Mouse (Mus musculus) ES-E14 (cell line): Measurements from ENCODE around the gene Anapc15-ps.

Source experiments
- CHD2 ChIP-seq: IDR thresholded peaks from 2 replicates; pipeline ENCODE4 v1.6.1; 2014; ENCODE audit warnings: mild to moderate bottlenecking, low read depth, low read length, inconsistent platforms
- HCFC1 ChIP-seq: IDR thresholded peaks from 2 replicates; pipeline ENCODE4 v1.6.1; 2012; ENCODE audit warnings: low read length, inconsistent platforms, borderline replicate concordance; ENCODE audit not compliant: insufficient read depth
- MAFK ChIP-seq: IDR thresholded peaks from 2 replicates; pipeline ENCODE4 v1.6.1; 2014; ENCODE audit warnings: mild to moderate bottlenecking, low read depth, low read length, inconsistent platforms; ENCODE audit not compliant: insufficient read depth
- ZC3H11A ChIP-seq: IDR thresholded peaks from 2 replicates; pipeline ENCODE4 v1.6.1; 2012; ENCODE audit warnings: low read depth, mild to moderate bottlenecking, inconsistent platforms, low read length, borderline replicate concordance

DNA sequence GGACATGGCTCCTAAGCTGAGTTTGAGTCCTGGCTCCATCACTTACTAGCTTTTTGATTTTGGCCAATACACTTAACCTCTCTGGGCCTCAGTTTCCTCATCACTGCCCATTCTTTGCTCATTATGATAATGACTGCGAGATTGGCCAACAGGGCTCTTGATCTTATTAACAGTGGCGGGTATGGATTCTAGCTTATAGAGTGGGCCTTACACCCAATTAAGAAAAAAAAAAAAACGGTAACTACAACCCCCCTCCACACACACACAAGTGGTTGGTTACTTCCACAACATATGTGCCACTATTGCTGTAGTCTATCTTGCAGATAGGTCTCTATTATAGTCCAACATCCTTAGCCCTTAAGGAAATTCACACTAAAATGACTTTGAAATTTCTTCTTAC is at the start of gene Anapc15-ps:
- TF ChIP-seq ZC3H11A (no peak), HCFC1 (no peak), MAFK (no peak), CHD2 (no peak)
